Mouse (Mus musculus) frontal cortex, postnatal 25 days (tissue): ENCODE data around the gene Mxi1.

ENCODE experiments used
- DNase-seq, 2 experiments: peaks; one replicate each; pipeline ENCODE4 v3.0.0; 2022; ENCODE audit warnings: low spot score in 2 of 2

Mxi1 gene

DNA sequence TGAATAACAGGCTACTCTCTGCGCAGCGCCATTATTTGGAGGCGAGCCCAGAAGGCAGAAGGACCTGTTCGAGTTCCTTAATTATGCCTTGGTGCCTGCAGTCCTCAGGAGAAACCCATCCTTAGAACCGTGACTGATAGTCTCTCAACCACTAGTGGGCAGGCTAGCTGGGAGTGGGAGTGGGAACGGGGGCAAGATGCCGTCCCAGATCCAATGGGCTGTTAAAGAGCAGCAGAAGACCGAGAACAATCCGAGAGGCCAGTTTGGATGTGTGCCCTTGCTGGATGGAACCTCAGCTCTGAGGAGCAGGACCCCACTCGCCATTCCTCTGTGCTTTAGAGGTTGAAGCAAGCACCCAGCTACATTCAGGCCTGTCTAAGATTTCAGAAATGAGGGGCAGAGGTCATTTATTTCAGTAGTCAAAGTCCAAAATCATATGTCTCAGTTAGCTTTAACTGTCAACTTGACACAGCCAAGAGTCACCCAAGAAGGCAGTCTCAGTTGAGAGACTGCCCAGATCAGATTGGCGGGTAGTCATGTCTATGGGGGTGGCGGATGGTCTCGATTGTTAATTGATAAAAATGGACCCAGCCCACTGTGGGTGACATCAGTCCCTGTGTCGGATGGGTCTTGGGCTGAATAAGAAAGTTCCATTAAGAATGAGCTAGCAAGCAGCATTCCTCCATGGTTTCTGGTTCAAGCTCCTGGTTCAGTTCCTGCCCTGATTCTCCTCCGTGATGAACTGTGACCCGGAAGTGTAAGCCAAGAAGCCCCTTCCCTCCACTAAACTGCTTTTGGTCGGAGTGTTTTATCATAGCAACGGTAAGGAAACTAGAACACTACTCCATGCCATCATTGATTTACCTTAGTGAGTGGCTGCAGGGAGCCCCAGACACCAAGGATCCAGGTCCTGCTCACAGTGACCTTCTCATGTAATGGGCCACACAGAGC lies 112.3 kb downstream of the Mxi1 start:
- no peak for DNase-seq

DNA sequence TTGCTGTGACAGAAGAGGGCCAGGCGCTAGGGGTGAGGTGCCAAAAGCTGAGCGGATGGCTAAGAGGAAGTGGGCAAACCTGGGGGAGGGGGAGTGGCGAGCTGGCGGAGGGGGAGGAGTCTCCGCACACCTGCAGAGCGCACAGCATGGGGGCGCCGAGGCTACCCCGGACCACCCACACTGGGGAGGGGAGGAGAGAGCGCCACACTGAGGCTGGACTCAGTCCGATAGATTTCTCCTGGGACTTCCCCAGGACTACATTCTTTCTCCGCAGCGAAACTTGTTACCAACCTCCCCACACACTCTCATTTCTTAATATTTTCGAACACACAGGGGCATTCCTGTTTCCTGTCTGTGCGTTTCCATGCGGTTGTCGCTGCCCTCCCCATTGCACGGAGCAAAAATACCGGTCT lies 113.0 kb downstream of the Mxi1 start:
- no peak for DNase-seq

GRCm38 (mm10) chr19:53423816-53424465 lies 113.6 kb downstream of the Mxi1 start:
- DNase-seq: no peak

DNA sequence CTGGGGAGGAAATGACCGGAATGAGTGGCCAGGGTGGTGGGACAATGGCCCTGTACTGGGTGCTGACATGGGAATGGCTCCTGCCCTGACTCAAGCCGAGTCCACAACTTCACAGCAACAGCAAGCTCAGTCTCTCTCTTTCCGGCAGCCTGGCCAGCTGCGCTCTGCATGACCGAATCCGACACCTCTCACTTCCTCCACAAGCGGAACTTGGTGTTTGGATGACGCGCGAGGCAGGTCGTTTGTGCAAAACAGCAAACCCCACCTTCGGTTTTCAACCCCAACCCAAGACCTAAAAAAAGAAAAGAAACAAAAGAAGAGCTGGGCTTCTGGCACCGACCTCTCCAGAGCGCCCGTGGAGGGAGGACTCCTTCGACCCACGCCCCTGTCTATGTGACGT lies 114.3 kb downstream of the Mxi1 start:
- DNase-seq: no peak
